Mouse (Mus musculus) embryonic facial prominence, embryonic 13.5 days (tissue): ENCODE results near the gene Fam69a. TPM values are rescaled to one million over a fixed set of nuclear protein-coding genes. Genes with fewer than 3 reads are reported as not detected.

Experiments used
- ATAC-seq: fragments of 200-750 bp; cut with Nextera tagmentation; 2 replicates; pipeline ENCODE4 v1.8.0; 2017; ENCODE audit warnings: low read depth; ENCODE audit not compliant: insufficient number of reproducible peaks, insufficient read depth, low FRiP score, low TSS enrichment
- H3K27ac ChIP-seq: fragments of 300-500 bp; sonication (generic); 2 replicates; pipeline ENCODE4 v1.5.1; 2015; ENCODE audit warnings: moderate library complexity, mild to moderate bottlenecking, inconsistent platforms
- H3K27me3 ChIP-seq: fragments of 300-500 bp; sonication (generic); 2 replicates; pipeline ENCODE4 v1.6.1; 2015; ENCODE audit warnings: mild to moderate bottlenecking, inconsistent platforms
- H3K36me3 ChIP-seq: fragments of 300-500 bp; sonication (generic); 2 replicates; pipeline ENCODE4 v1.6.1; 2015; ENCODE audit warnings: mild to moderate bottlenecking, inconsistent platforms
- H3K4me1 ChIP-seq: fragments of 300-500 bp; sonication (generic); 2 replicates; pipeline ENCODE4 v1.6.1; 2015; ENCODE audit warnings: inconsistent platforms
- H3K4me2 ChIP-seq: fragments of 300-500 bp; sonication (generic); 2 replicates; pipeline ENCODE4 v1.6.1; 2015; ENCODE audit warnings: moderate library complexity, mild to moderate bottlenecking, inconsistent platforms
- H3K4me3 ChIP-seq: fragments of 300-500 bp; sonication (generic); 2 replicates; pipeline ENCODE4 v1.5.1; 2015; ENCODE audit warnings: mild to moderate bottlenecking, inconsistent platforms
- H3K9ac ChIP-seq: fragments of 300-500 bp; sonication (generic); 2 replicates; pipeline ENCODE4 v1.6.1; 2015; ENCODE audit warnings: mild to moderate bottlenecking, inconsistent platforms
- H3K9me3 ChIP-seq: fragments of 300-500 bp; sonication (generic); 2 replicates; pipeline ENCODE4 v1.6.1; 2016; ENCODE audit warnings: inconsistent platforms
- WGBS: fragments of 180-500 bp; shearing (Covaris S2); methylation state at CpG from one replicate; pipeline ENCODE4 v1.1.7; 2015; ENCODE audit warnings: mixed read lengths; 5-methylcytosine and 5-hydroxymethylcytosine counted together
- polyA plus RNA-seq: library from polyadenylated mRNA; unstranded; fragments of >200 nt; fragmentation: Nextera tagmentation; extraction: Ambion mirVana; gene quantifications from 2 replicates; pipeline ENCODE4 v1.2.1, GENCODE M21; 2015

Fam69a gene
- polyA plus RNA-seq, 1 experiment from 2014 or later, result 26.1 TPM

DNA sequence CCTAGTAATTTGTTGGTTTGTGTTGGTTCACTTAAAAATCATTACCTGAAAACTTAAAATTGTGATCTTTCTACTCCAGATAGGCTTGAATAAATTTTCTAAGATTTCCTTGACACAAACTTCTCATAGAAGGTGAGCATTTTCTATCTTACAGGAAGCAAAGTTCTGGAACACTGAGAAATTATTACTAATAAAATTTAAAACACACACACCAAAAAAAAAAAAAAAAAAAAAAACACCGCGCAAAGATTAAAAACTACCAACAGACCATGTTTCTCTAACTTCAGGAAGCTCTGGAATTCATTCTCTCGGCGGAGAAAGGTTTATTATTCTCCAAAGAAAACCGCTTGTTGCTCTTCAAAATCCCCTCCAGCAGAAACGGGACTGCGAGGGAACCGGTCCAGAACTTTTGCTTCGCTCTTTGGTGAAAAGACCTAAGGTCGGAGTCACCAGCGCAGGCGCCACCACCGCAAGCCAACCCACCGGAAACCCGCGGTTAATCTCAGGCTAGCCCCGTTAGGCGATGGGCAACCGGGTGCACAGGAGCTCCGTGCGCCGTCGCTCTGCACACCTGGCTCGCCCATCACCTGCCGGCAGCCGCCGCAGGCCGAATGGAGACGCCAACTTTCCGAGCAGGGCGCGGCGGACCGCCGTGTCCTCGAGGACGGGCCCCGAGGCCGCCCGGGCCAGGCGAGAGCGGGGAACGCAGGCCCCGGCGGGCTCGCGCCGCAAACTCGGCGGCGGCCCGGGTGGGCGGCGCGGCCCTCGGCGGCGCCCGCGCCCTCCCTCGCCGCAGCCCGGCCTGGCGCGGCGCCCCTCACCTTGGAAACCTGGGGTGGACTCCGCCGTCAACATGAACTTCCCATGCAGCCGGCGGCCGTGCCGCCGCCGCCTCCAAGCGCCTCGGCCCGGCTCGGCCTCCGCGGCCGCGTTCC is 118.6 kb downstream of the Fam69a start:
- peak overlapping the region; percentile 96 for H3K27ac ChIP-seq
- peak overlapping the region; percentile 84 for H3K4me3 ChIP-seq
- peak; percentile 77 for ATAC-seq
- H3K4me1 ChIP-seq, result 0 out of 2 replicates have a peak, but pooled peaks cover 4% of the 10 kb centered on the region
- H3K27me3 ChIP-seq, result 0 out of 2 replicates have a peak, but pooled peaks cover 2% of the 10 kb centered on the region
- under 1% methylated on average over 80 of the region's 82 CpGs for WGBS
- H3K4me2 ChIP-seq, result peak overlapping the region; percentile 64
- peak overlapping the region; percentile 93 for H3K9ac ChIP-seq
- H3K9me3 ChIP-seq, result no peaks in the 10 kb centered on the region
- H3K36me3 ChIP-seq, result no peaks in the 10 kb centered on the region

DNA sequence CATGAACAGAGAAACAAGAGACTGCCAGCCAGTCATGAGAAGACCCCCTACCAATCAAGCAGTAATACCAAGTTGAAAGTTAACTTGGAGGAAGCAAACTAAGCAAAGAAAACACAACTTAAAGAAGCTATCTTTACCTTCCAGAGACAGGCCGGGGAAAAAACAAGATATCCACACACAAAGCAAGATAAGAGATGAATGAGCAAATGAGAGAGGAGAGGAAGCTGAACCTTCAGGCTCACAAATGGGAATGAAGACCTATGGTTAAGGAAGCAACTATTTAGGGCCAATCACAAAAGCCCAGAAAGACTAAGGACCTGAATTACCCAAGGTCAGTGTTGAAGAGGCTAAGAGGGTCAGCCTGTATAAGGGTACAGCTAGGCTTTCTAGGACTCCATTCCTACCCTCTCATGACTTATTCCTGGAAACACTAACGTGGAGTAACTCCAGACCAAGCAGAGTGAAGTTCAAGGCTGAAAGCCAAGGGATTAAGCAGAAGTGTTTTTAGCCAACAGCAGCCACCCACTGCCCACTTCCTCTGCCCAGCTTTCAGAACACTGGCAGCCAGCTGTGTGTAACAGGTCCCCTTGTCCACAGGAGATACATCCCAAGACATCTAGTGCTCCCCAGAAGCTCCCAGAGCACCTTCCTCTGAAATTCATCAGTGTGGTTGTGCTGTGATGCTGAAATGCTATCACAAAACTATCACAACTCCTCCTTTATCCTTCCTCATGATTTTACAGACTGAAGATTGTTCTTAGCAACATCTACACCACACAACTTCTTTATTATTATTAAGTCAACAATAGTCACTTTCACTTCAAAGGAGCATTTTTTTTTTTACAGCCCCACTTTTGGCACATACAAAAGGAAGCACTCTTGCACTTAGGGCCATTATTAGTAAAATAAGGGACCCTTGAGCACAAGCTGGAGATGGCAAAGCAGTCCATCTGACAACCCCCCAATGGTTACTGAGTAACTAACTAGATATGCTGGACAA is 120.5 kb downstream of the Fam69a start:
- Histone ChIP-seq H3K9me3 (no peaks in the 10 kb centered on the region), H3K9ac (no peak overlapping the region; the same call in 1 of the 2 replicates), H3K36me3 (no peaks in the 10 kb centered on the region), H3K4me3 (no peak overlapping the region), H3K4me2 (no peak overlapping the region; the same call in 1 of the 2 replicates), H3K4me1 (0 out of 2 replicates have a peak, but pooled peaks cover 4% of the 10 kb centered on the region), H3K27me3 (0 out of 2 replicates have a peak, but pooled peaks cover 2% of the 10 kb centered on the region), H3K27ac (no peak overlapping the region)
- WGBS, result 73% methylated on average over 2 of the region's 2 CpGs
- no peak for ATAC-seq

- Histone ChIP-seq H3K4me2 (no peak overlapping the region), H3K27me3 (no peaks in the 10 kb centered on the region), H3K4me1 (0 out of 2 replicates have a peak, but pooled peaks cover 4% of the 10 kb centered on the region), H3K27ac (no peak overlapping the region), H3K9ac (no peak overlapping the region), H3K36me3 (no peaks in the 10 kb centered on the region), H3K4me3 (no peak overlapping the region), H3K9me3 (no peaks in the 10 kb centered on the region)
- no peak for ATAC-seq
- 77% methylated on average over 3 of the region's 3 CpGs for WGBS
Measured at GRCm38 (mm10) chr5:107863971-107864370, 122.9 kb downstream of the Fam69a start.

GRCm38 (mm10) chr5:107858963-107859362 is 127.9 kb downstream of the Fam69a start:
- ATAC-seq, result no peak
- no peaks in the 10 kb centered on the region for H3K9me3 ChIP-seq
- 45% methylated on average over 2 of the region's 2 CpGs for WGBS

More at GRCm38 (mm10) chr5:107858963-107859362, 127.9 kb downstream of the Fam69a start:
- Histone ChIP-seq H3K4me1 (peaks cover 9% of the 10 kb centered on the region), H3K27ac (no peak overlapping the region), H3K4me2 (no peak overlapping the region), H3K36me3 (no peaks in the 10 kb centered on the region), H3K4me3 (no peak overlapping the region), H3K9ac (no peak overlapping the region), H3K27me3 (no peaks in the 10 kb centered on the region)

Other genes starting within 250 kb of the Fam69a start
- 0.20 and 0.26 TPM in 2 replicates for gene Ube2d2b, start 157.0 kb downstream of the Fam69a start, polyA plus RNA-seq
- 76.6 and 80.9 TPM in 2 replicates for gene Evi5, start 112.0 kb downstream of the Fam69a start, polyA plus RNA-seq
- gene Rpl5, start 86.6 kb downstream of the Fam69a start, polyA plus RNA-seq, result 76.6 and 81.0 TPM in 2 replicates
- 119 and 128 TPM in 2 replicates for gene Mtf2, start 78.6 kb upstream of the Fam69a start, polyA plus RNA-seq
- 28.1 and 30.4 TPM in 2 replicates for gene Tmed5, start 145.5 kb upstream of the Fam69a start, polyA plus RNA-seq
- gene Ccdc18, start 145.8 kb upstream of the Fam69a start, polyA plus RNA-seq, result 10.8 and 11.1 TPM in 2 replicates